Mouse (Mus musculus): ENCODE measurements around the gene Mrpl23. TPM values are rescaled to one million over a fixed set of nuclear protein-coding genes. Genes with fewer than 3 reads are reported as not detected.
A peak's percentile ranks its signal among the peaks of the same experiment; 100 is the strongest.

The Mrpl23 gene
- polyA plus RNA-seq (2011; ENCODE audit: insufficient read depth, insufficient read length, low read depth, missing spikeins) = 15.1 and 15.2 TPM in 2 replicates

GRCm38 (mm10) chr7:142532671-142533058 lies at the start of gene Mrpl23:
Gene Mrpl23 (plus strand): TSS chr7:142532686.
- Histone ChIP-seq H3K4me3 (ENCODE audit: low read depth, low read length) (peak within 1 kb of the TSS; percentile 77), H3K4me1 (ENCODE audit: control insufficient read depth, insufficient read depth, low read length) (peaks cover 7% of the 10 kb centered on the region), H3K27ac (ENCODE audit: insufficient read depth, low read length) (no peak within 1 kb of the TSS), H3K9ac (ENCODE audit: low read depth, poor library complexity, severe bottlenecking) (peak within 1 kb of the TSS; percentile 47), H3K36me3 (ENCODE audit: control insufficient read depth, insufficient read depth, low read length, poor library complexity, severe bottlenecking) (no peaks in the 10 kb centered on the region), H3K27me3 (ENCODE audit: control insufficient read depth, insufficient read depth, low read length, poor library complexity, severe bottlenecking) (no peaks in the 10 kb centered on the region), H3K9me3 (replicated peaks; ENCODE audit: control insufficient read depth, insufficient read depth, low read length, poor library complexity, severe bottlenecking) (no peaks in the 10 kb centered on the region)
- no peak for TF ChIP-seq EP300 (IDR thresholded peaks at IDR 0.05; ENCODE audit: insufficient read depth, low read depth, low read length)
- no peak for TF ChIP-seq POLR2A (IDR thresholded peaks at IDR 0.05; ENCODE audit: insufficient read depth, low read length)
- TF ChIP-seq CTCF (IDR thresholded peaks at IDR 0.05; ENCODE audit: low read depth, low read length) = no peak

DNA sequence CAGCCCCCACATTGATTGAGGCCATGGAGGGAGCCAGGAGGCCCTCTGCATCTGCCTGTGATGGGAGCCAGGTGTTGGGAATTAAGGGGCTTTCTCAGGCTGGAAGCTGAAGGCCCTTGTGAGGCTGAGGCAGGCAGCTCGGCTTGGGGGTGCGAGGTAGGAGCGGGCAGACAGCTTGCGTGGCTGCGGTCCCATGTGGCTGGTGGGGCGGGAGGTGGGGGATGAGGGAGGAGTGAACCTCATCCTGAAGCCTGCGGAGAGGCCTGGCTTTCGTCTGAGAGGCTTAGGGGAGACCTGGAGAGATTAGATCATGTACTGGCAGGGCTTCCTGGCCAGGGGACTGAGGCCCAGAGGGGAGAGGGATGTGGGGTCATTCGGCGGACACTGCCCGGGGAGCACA lies 49.4 kb upstream of the Mrpl23 start:
- no peak overlapping the region for H3K4me3 ChIP-seq (ENCODE audit: low read depth, low read length)
- no peak overlapping the region for H3K9ac ChIP-seq (ENCODE audit: low read depth, poor library complexity, severe bottlenecking)
- no peaks in the 10 kb centered on the region for H3K9me3 ChIP-seq (replicated peaks; ENCODE audit: control insufficient read depth, insufficient read depth, low read length, poor library complexity, severe bottlenecking)
- no peaks in the 10 kb centered on the region for H3K27me3 ChIP-seq (ENCODE audit: control insufficient read depth, insufficient read depth, low read length, poor library complexity, severe bottlenecking)
- H3K36me3 ChIP-seq (ENCODE audit: control insufficient read depth, insufficient read depth, low read length, poor library complexity, severe bottlenecking) = no peaks in the 10 kb centered on the region
- no peak for TF ChIP-seq EP300 (IDR thresholded peaks at IDR 0.05; ENCODE audit: insufficient read depth, low read depth, low read length)
- H3K4me1 ChIP-seq (ENCODE audit: control insufficient read depth, insufficient read depth, low read length) = no peaks in the 10 kb centered on the region
- no peak overlapping the region for H3K27ac ChIP-seq (ENCODE audit: insufficient read depth, low read length)

DNA sequence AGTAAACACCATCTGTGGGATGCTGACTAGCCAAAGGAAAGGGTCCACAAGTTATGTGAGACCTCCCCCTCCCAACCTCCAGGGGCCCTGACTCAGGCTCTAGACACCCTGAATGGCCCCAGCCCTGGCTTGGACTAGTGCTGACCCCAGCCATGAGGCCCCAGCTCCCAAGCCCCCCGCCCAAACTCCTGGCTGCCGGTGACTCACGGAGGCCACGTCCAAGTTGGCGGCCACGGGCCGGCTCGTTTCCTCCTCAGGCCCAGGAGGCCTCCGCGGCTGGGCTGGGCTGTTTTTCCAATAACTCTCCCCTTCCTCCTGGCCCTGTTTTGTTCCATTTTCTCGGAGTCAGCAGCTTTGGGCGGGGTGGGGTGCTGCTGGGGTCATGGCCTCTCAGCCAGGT lies 47.7 kb upstream of the Mrpl23 start:
- no peaks in the 10 kb centered on the region for H3K36me3 ChIP-seq (ENCODE audit: control insufficient read depth, insufficient read depth, low read length, poor library complexity, severe bottlenecking)
- no peaks in the 10 kb centered on the region for H3K9me3 ChIP-seq (replicated peaks; ENCODE audit: control insufficient read depth, insufficient read depth, low read length, poor library complexity, severe bottlenecking)
- no peak overlapping the region for H3K27ac ChIP-seq (ENCODE audit: insufficient read depth, low read length)
- H3K4me1 ChIP-seq (ENCODE audit: control insufficient read depth, insufficient read depth, low read length) = no peaks in the 10 kb centered on the region
- TF ChIP-seq EP300 (IDR thresholded peaks at IDR 0.05; ENCODE audit: insufficient read depth, low read depth, low read length) (no peak), POLR2A (IDR thresholded peaks at IDR 0.05; ENCODE audit: insufficient read depth, low read length) (no peak), CTCF (IDR thresholded peaks at IDR 0.05; ENCODE audit: low read depth, low read length) (no peak)
- H3K27me3 ChIP-seq (ENCODE audit: control insufficient read depth, insufficient read depth, low read length, poor library complexity, severe bottlenecking) = no peaks in the 10 kb centered on the region
- H3K4me3 ChIP-seq (ENCODE audit: low read depth, low read length) = no peak overlapping the region
- H3K9ac ChIP-seq (ENCODE audit: low read depth, poor library complexity, severe bottlenecking) = no peak overlapping the region

GRCm38 (mm10) chr7:142486751-142487162 lies 45.7 kb upstream of the Mrpl23 start:
- Histone ChIP-seq H3K4me3 (ENCODE audit: low read depth, low read length) (no peak overlapping the region), H3K4me1 (ENCODE audit: control insufficient read depth, insufficient read depth, low read length) (no peaks in the 10 kb centered on the region), H3K27me3 (ENCODE audit: control insufficient read depth, insufficient read depth, low read length, poor library complexity, severe bottlenecking) (no peaks in the 10 kb centered on the region), H3K27ac (ENCODE audit: insufficient read depth, low read length) (no peak overlapping the region), H3K36me3 (ENCODE audit: control insufficient read depth, insufficient read depth, low read length, poor library complexity, severe bottlenecking) (no peaks in the 10 kb centered on the region), H3K9me3 (replicated peaks; ENCODE audit: control insufficient read depth, insufficient read depth, low read length, poor library complexity, severe bottlenecking) (no peaks in the 10 kb centered on the region), H3K9ac (ENCODE audit: low read depth, poor library complexity, severe bottlenecking) (no peak overlapping the region)
- TF ChIP-seq CTCF (IDR thresholded peaks at IDR 0.05; ENCODE audit: low read depth, low read length) (no peak), POLR2A (IDR thresholded peaks at IDR 0.05; ENCODE audit: insufficient read depth, low read length) (no peak), EP300 (IDR thresholded peaks at IDR 0.05; ENCODE audit: insufficient read depth, low read depth, low read length) (no peak)

- no peak overlapping the region for H3K27ac ChIP-seq (ENCODE audit: insufficient read depth, low read length)
- no peaks in the 10 kb centered on the region for H3K36me3 ChIP-seq (ENCODE audit: control insufficient read depth, insufficient read depth, low read length, poor library complexity, severe bottlenecking)
- H3K9ac ChIP-seq (ENCODE audit: low read depth, poor library complexity, severe bottlenecking) = no peak overlapping the region
- H3K27me3 ChIP-seq (ENCODE audit: control insufficient read depth, insufficient read depth, low read length, poor library complexity, severe bottlenecking) = no peaks in the 10 kb centered on the region
- no peaks in the 10 kb centered on the region for H3K9me3 ChIP-seq (replicated peaks; ENCODE audit: control insufficient read depth, insufficient read depth, low read length, poor library complexity, severe bottlenecking)
- TF ChIP-seq EP300 (IDR thresholded peaks at IDR 0.05; ENCODE audit: insufficient read depth, low read depth, low read length) = no peak
- TF ChIP-seq CTCF (IDR thresholded peaks at IDR 0.05; ENCODE audit: low read depth, low read length) = peak; percentile 61
- TF ChIP-seq POLR2A (IDR thresholded peaks at IDR 0.05; ENCODE audit: insufficient read depth, low read length) = no peak
- H3K4me1 ChIP-seq (ENCODE audit: control insufficient read depth, insufficient read depth, low read length) = no peaks in the 10 kb centered on the region
- no peak overlapping the region for H3K4me3 ChIP-seq (ENCODE audit: low read depth, low read length)
These were observed 45.1 kb upstream of the Mrpl23 start for GRCm38 (mm10) chr7:142487341-142487859.

GRCm38 (mm10) chr7:142488053-142488452 lies 44.4 kb upstream of the Mrpl23 start:
- no peaks in the 10 kb centered on the region for H3K36me3 ChIP-seq (ENCODE audit: control insufficient read depth, insufficient read depth, low read length, poor library complexity, severe bottlenecking)
- H3K9ac ChIP-seq (ENCODE audit: low read depth, poor library complexity, severe bottlenecking) = no peak overlapping the region
- H3K4me1 ChIP-seq (ENCODE audit: control insufficient read depth, insufficient read depth, low read length) = no peaks in the 10 kb centered on the region
- TF ChIP-seq EP300 (IDR thresholded peaks at IDR 0.05; ENCODE audit: insufficient read depth, low read depth, low read length) (no peak), POLR2A (IDR thresholded peaks at IDR 0.05; ENCODE audit: insufficient read depth, low read length) (no peak), CTCF (IDR thresholded peaks at IDR 0.05; ENCODE audit: low read depth, low read length) (no peak)
- no peaks in the 10 kb centered on the region for H3K9me3 ChIP-seq (replicated peaks; ENCODE audit: control insufficient read depth, insufficient read depth, low read length, poor library complexity, severe bottlenecking)
- no peaks in the 10 kb centered on the region for H3K27me3 ChIP-seq (ENCODE audit: control insufficient read depth, insufficient read depth, low read length, poor library complexity, severe bottlenecking)
- H3K4me3 ChIP-seq (ENCODE audit: low read depth, low read length) = no peak overlapping the region
- no peak overlapping the region for H3K27ac ChIP-seq (ENCODE audit: insufficient read depth, low read length)
